Mouse (Mus musculus): ENCODE results near the gene Ddx11. TPM values are rescaled to one million over a fixed set of nuclear protein-coding genes. Genes with fewer than 3 reads are reported as not detected.
A peak's percentile ranks its signal among the peaks of the same experiment; 100 is the strongest.

Gene Ddx11
- total and polyA plus RNA-seq, 2 experiments from 2014 or later = 3.5 to 8.2 TPM

DNA sequence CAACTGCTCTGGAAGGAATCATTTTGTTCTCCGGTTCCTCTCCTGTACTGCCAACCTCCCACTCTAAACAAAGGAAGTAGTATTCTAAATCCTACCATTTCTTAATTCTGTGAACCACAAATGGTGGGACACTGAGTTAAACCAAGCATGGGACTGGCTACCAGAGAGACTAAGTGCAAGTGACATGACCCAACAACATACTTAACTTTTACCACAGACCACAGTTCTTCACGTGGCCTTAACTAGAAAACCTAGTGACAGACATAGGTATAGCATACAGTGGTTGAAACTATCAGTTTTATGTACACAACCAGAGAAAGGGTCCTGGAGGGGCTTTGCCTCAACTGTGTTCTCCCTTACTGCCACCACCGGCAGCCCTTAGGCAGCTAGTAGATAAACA, 30.7 kb upstream of the Ddx11 start:
- ATAC-seq (ENCODE audit: insufficient read depth, low read depth) = no peak
- H3K36me3 ChIP-seq (replicated peaks; ENCODE audit: control insufficient read depth, insufficient read depth, low read length) = peaks cover 14% of the 10 kb centered on the region
- no peaks in the 10 kb centered on the region for H3K4me1 ChIP-seq (ENCODE audit: control insufficient read depth, insufficient read depth)
- H3K4me3 ChIP-seq (ENCODE audit: low read depth, low read length) = no peak overlapping the region
- WGBS = 65% methylated on average over 3 of the region's 3 CpGs
- no peaks in the 10 kb centered on the region for H3K9me3 ChIP-seq (replicated peaks; ENCODE audit: control insufficient read depth, low read length)
- no peak overlapping the region for H3K9ac ChIP-seq (replicated peaks; ENCODE audit: low read depth, low read length)
- no peak for DNase-seq (ENCODE audit: low spot score)
- TF ChIP-seq EP300 (IDR thresholded peaks at IDR 0.05; ENCODE audit: low read depth) = no peak
- TF ChIP-seq CTCF (IDR thresholded peaks at IDR 0.05; ENCODE audit: low read depth) = no peak
- no peak overlapping the region for H3K4me2 ChIP-seq (ENCODE audit: low read depth, low read length)
- no peak overlapping the region for H3K27ac ChIP-seq (ENCODE audit: low read depth)
- no peaks in the 10 kb centered on the region for H3K27me3 ChIP-seq (ENCODE audit: control insufficient read depth, insufficient read depth, low read length)

- Histone ChIP-seq H3K27me3 (ENCODE audit: control insufficient read depth, insufficient read depth, low read length) (no peaks in the 10 kb centered on the region), H3K36me3 (replicated peaks; ENCODE audit: control insufficient read depth, insufficient read depth, low read length) (no peaks in the 10 kb centered on the region), H3K4me1 (ENCODE audit: control insufficient read depth, insufficient read depth) (peaks cover 7% of the 10 kb centered on the region), H3K9me3 (replicated peaks; ENCODE audit: control insufficient read depth, low read length) (no peaks in the 10 kb centered on the region), H3K9ac (replicated peaks; ENCODE audit: low read depth, low read length) (peak overlapping the region; percentile 91), H3K4me3 (ENCODE audit: low read depth, low read length) (peak overlapping the region; percentile 76), H3K27ac (ENCODE audit: low read depth) (peak overlapping the region; percentile 95), H3K4me2 (ENCODE audit: low read depth, low read length) (peak overlapping the region; percentile 78)
- ATAC-seq (ENCODE audit: insufficient read depth, low read depth) (peak; percentile 45), DNase-seq (ENCODE audit: low spot score) (peak; percentile 44)
- TF ChIP-seq CTCF (IDR thresholded peaks at IDR 0.05; ENCODE audit: low read depth) (no peak), EP300 (IDR thresholded peaks at IDR 0.05; ENCODE audit: low read depth) (no peak)
- WGBS = under 1% methylated on average over 41 of the region's 41 CpGs
Measured at GRCm38 (mm10) chr17:66100566-66101379, 22.5 kb upstream of the Ddx11 start.

- H3K27ac ChIP-seq (ENCODE audit: low read depth) = peak within 1 kb of the TSS; percentile 95
- H3K9me3 ChIP-seq (replicated peaks; ENCODE audit: control insufficient read depth, low read length) = no peaks in the 10 kb centered on the region
- H3K4me1 ChIP-seq (ENCODE audit: control insufficient read depth, insufficient read depth) = peaks cover 7% of the 10 kb centered on the region
- TF ChIP-seq CTCF (IDR thresholded peaks at IDR 0.05; ENCODE audit: low read depth) (peak; percentile 76), EP300 (IDR thresholded peaks at IDR 0.05; ENCODE audit: low read depth) (peak; percentile 52; the same call in 1 of the 2 replicates)
- WGBS = under 1% methylated on average over 67 of the region's 67 CpGs
- no peaks in the 10 kb centered on the region for H3K36me3 ChIP-seq (replicated peaks; ENCODE audit: control insufficient read depth, insufficient read depth, low read length)
- peak within 1 kb of the TSS; percentile 76 for H3K4me3 ChIP-seq (ENCODE audit: low read depth, low read length)
- ATAC-seq (ENCODE audit: insufficient read depth, low read depth) (peak; percentile 99), DNase-seq (ENCODE audit: low spot score) (peak; percentile 94)
- H3K4me2 ChIP-seq (ENCODE audit: low read depth, low read length) = peak within 1 kb of the TSS; percentile 78
- no peaks in the 10 kb centered on the region for H3K27me3 ChIP-seq (ENCODE audit: control insufficient read depth, insufficient read depth, low read length)
- H3K9ac ChIP-seq (replicated peaks; ENCODE audit: low read depth, low read length) = peak within 1 kb of the TSS; percentile 91
Measured at GRCm38 (mm10) chr17:66101380-66102330, 21.7 kb upstream of the Ddx11 start, which contains the start of gene Ndufv2. Ndufv2 (minus strand) TSS chr17:66101559.

- WGBS = 89% methylated on average over 7 of the region's 7 CpGs
- H3K9ac ChIP-seq (replicated peaks; ENCODE audit: low read depth, low read length) = no peak overlapping the region
- no peaks in the 10 kb centered on the region for H3K27me3 ChIP-seq (ENCODE audit: control insufficient read depth, insufficient read depth, low read length)
- H3K36me3 ChIP-seq (replicated peaks; ENCODE audit: control insufficient read depth, insufficient read depth, low read length) = no peaks in the 10 kb centered on the region
- H3K27ac ChIP-seq (ENCODE audit: low read depth) = no peak overlapping the region
- H3K4me2 ChIP-seq (ENCODE audit: low read depth, low read length) = no peak overlapping the region
- no peak for ATAC-seq (ENCODE audit: insufficient read depth, low read depth)
- H3K4me1 ChIP-seq (ENCODE audit: control insufficient read depth, insufficient read depth) = peaks cover 7% of the 10 kb centered on the region
- no peak for TF ChIP-seq EP300 (IDR thresholded peaks at IDR 0.05; ENCODE audit: low read depth)
- no peak for TF ChIP-seq CTCF (IDR thresholded peaks at IDR 0.05; ENCODE audit: low read depth)
- H3K4me3 ChIP-seq (ENCODE audit: low read depth, low read length) = no peak overlapping the region
- DNase-seq (ENCODE audit: low spot score) = no peak
- no peaks in the 10 kb centered on the region for H3K9me3 ChIP-seq (replicated peaks; ENCODE audit: control insufficient read depth, low read length)
Measured at GRCm38 (mm10) chr17:66104076-66104475, 19.2 kb upstream of the Ddx11 start.

- Histone ChIP-seq H3K4me1 (ENCODE audit: control insufficient read depth, insufficient read depth) (no peaks in the 10 kb centered on the region; the same call in 1 of the 2 replicates), H3K4me2 (ENCODE audit: low read depth, low read length) (no peak overlapping the region), H3K27ac (ENCODE audit: low read depth) (no peak overlapping the region), H3K9me3 (replicated peaks; ENCODE audit: control insufficient read depth, low read length) (no peaks in the 10 kb centered on the region), H3K9ac (replicated peaks; ENCODE audit: low read depth, low read length) (no peak overlapping the region; the same call in 1 of the 2 replicates), H3K4me3 (ENCODE audit: low read depth, low read length) (no peak overlapping the region), H3K27me3 (ENCODE audit: control insufficient read depth, insufficient read depth, low read length) (no peaks in the 10 kb centered on the region), H3K36me3 (replicated peaks; ENCODE audit: control insufficient read depth, insufficient read depth, low read length) (no peaks in the 10 kb centered on the region)
- DNase-seq (ENCODE audit: low spot score) = peak; percentile 64
- 53% methylated on average over 10 of the region's 10 CpGs for WGBS
- TF ChIP-seq EP300 (IDR thresholded peaks at IDR 0.05; ENCODE audit: low read depth) = no peak
- peak; percentile 86 for TF ChIP-seq CTCF (IDR thresholded peaks at IDR 0.05; ENCODE audit: low read depth)
- ATAC-seq (ENCODE audit: insufficient read depth, low read depth) = no peak
Measured at GRCm38 (mm10) chr17:66106601-66107267, 16.6 kb upstream of the Ddx11 start.
